Mouse (Mus musculus): ENCODE measurements around the gene Krcc1. TPM values are rescaled to one million over a fixed set of nuclear protein-coding genes. Genes with fewer than 3 reads are reported as not detected.
A peak's percentile ranks its signal among the peaks of the same experiment; 100 is the strongest.

The Krcc1 gene
- polyA plus RNA-seq (2014; fragmentation: Nextera tagmentation; extraction: Ambion mirVana), result 37.9 and 38.5 TPM in 2 replicates

- WGBS, result 1% methylated on average over 60 of the region's 84 CpGs
- no peaks in the 10 kb centered on the region for H3K36me3 ChIP-seq (ENCODE audit: control insufficient read depth, insufficient read depth, low read length)
- no peaks in the 10 kb centered on the region for H3K27me3 ChIP-seq (ENCODE audit: control insufficient read depth, insufficient read depth, low read length)
- peak within 1 kb of the TSS; percentile 50 for H3K4me2 ChIP-seq (replicated peaks; ENCODE audit: low read depth, low read length)
- H3K4me3 ChIP-seq (ENCODE audit: low read depth, low read length), result peak within 1 kb of the TSS; percentile 76
- H3K9me3 ChIP-seq (ENCODE audit: control insufficient read depth, low read length), result no peaks in the 10 kb centered on the region
- H3K4me1 ChIP-seq (replicated peaks; ENCODE audit: control insufficient read depth, insufficient read depth, low read length), result no peaks in the 10 kb centered on the region
- DNase-seq (ENCODE audit: low spot score) (peak; percentile 99), ATAC-seq (ENCODE audit: low FRiP score) (peak; percentile 95)
- peak within 1 kb of the TSS; percentile 96 for H3K9ac ChIP-seq (ENCODE audit: low read depth, low read length)
- peak within 1 kb of the TSS; percentile 93 for H3K27ac ChIP-seq (ENCODE audit: low read depth, low read length)
These were observed at the start of gene Krcc1 for GRCm38 (mm10) chr6:71271389-71272315. Gene Krcc1 (plus strand): TSS chr6:71271677.

- Histone ChIP-seq H3K36me3 (ENCODE audit: control insufficient read depth, insufficient read depth, low read length) (no peaks in the 10 kb centered on the region), H3K27me3 (ENCODE audit: control insufficient read depth, insufficient read depth, low read length) (no peaks in the 10 kb centered on the region), H3K4me3 (ENCODE audit: low read depth, low read length) (no peak overlapping the region), H3K4me1 (replicated peaks; ENCODE audit: control insufficient read depth, insufficient read depth, low read length) (0 out of 2 replicates have a peak, but pooled peaks cover 4% of the 10 kb centered on the region), H3K9ac (ENCODE audit: low read depth, low read length) (no peak overlapping the region), H3K27ac (ENCODE audit: low read depth, low read length) (no peak overlapping the region), H3K9me3 (ENCODE audit: control insufficient read depth, low read length) (no peaks in the 10 kb centered on the region), H3K4me2 (replicated peaks; ENCODE audit: low read depth, low read length) (no peak overlapping the region)
- no peak for ATAC-seq (ENCODE audit: low FRiP score)
- WGBS, result 83% methylated on average over 3 of the region's 3 CpGs
- DNase-seq (ENCODE audit: low spot score), result no peak
These were observed 47.1 kb upstream of the Krcc1 start for GRCm38 (mm10) chr6:71224184-71224943.

- Histone ChIP-seq H3K4me2 (replicated peaks; ENCODE audit: low read depth, low read length) (no peak overlapping the region), H3K9ac (ENCODE audit: low read depth, low read length) (no peak overlapping the region), H3K4me1 (replicated peaks; ENCODE audit: control insufficient read depth, insufficient read depth, low read length) (0 out of 2 replicates have a peak, but pooled peaks cover 4% of the 10 kb centered on the region), H3K9me3 (ENCODE audit: control insufficient read depth, low read length) (no peaks in the 10 kb centered on the region), H3K4me3 (ENCODE audit: low read depth, low read length) (no peak overlapping the region), H3K27me3 (ENCODE audit: control insufficient read depth, insufficient read depth, low read length) (no peaks in the 10 kb centered on the region), H3K27ac (ENCODE audit: low read depth, low read length) (no peak overlapping the region), H3K36me3 (ENCODE audit: control insufficient read depth, insufficient read depth, low read length) (no peaks in the 10 kb centered on the region)
- WGBS, result 39% methylated on average over 6 of the region's 6 CpGs
- DNase-seq (ENCODE audit: low spot score) (peak; percentile 12), ATAC-seq (ENCODE audit: low FRiP score) (no peak)
These were observed 44.9 kb upstream of the Krcc1 start for GRCm38 (mm10) chr6:71226544-71226943.

GRCm38 (mm10) chr6:71227157-71227770, 44.2 kb upstream of the Krcc1 start:
- Histone ChIP-seq H3K9ac (ENCODE audit: low read depth, low read length) (no peak overlapping the region), H3K4me2 (replicated peaks; ENCODE audit: low read depth, low read length) (no peak overlapping the region), H3K4me1 (replicated peaks; ENCODE audit: control insufficient read depth, insufficient read depth, low read length) (0 out of 2 replicates have a peak, but pooled peaks cover 4% of the 10 kb centered on the region), H3K36me3 (ENCODE audit: control insufficient read depth, insufficient read depth, low read length) (no peaks in the 10 kb centered on the region), H3K9me3 (ENCODE audit: control insufficient read depth, low read length) (no peaks in the 10 kb centered on the region), H3K27ac (ENCODE audit: low read depth, low read length) (0 out of 2 replicates have a peak overlapping the region, but pooled peaks have one; percentile 10), H3K27me3 (ENCODE audit: control insufficient read depth, insufficient read depth, low read length) (no peaks in the 10 kb centered on the region), H3K4me3 (ENCODE audit: low read depth, low read length) (no peak overlapping the region)
- 5% methylated on average over 7 of the region's 7 CpGs for WGBS
- ATAC-seq (ENCODE audit: low FRiP score), result peak; percentile 47; the same call in 1 of the 2 replicates
- DNase-seq (ENCODE audit: low spot score), result peak; percentile 33

- H3K4me2 ChIP-seq (replicated peaks; ENCODE audit: low read depth, low read length), result no peak overlapping the region
- H3K9ac ChIP-seq (ENCODE audit: low read depth, low read length), result no peak overlapping the region
- no peak overlapping the region for H3K4me3 ChIP-seq (ENCODE audit: low read depth, low read length)
- ATAC-seq (ENCODE audit: low FRiP score) (no peak), DNase-seq (ENCODE audit: low spot score) (no peak)
- no peak overlapping the region for H3K27ac ChIP-seq (ENCODE audit: low read depth, low read length)
- WGBS, result 84% methylated on average over 13 of the region's 13 CpGs
- H3K9me3 ChIP-seq (ENCODE audit: control insufficient read depth, low read length), result no peaks in the 10 kb centered on the region
- H3K36me3 ChIP-seq (ENCODE audit: control insufficient read depth, insufficient read depth, low read length), result no peaks in the 10 kb centered on the region
- H3K4me1 ChIP-seq (replicated peaks; ENCODE audit: control insufficient read depth, insufficient read depth, low read length), result no peaks in the 10 kb centered on the region
- H3K27me3 ChIP-seq (ENCODE audit: control insufficient read depth, insufficient read depth, low read length), result no peaks in the 10 kb centered on the region
These were observed 36.4 kb upstream of the Krcc1 start for GRCm38 (mm10) chr6:71235121-71235520.

- Histone ChIP-seq H3K27ac (ENCODE audit: low read depth, low read length) (no peak overlapping the region), H3K4me2 (replicated peaks; ENCODE audit: low read depth, low read length) (no peak overlapping the region), H3K9me3 (ENCODE audit: control insufficient read depth, low read length) (no peaks in the 10 kb centered on the region), H3K4me1 (replicated peaks; ENCODE audit: control insufficient read depth, insufficient read depth, low read length) (no peaks in the 10 kb centered on the region), H3K36me3 (ENCODE audit: control insufficient read depth, insufficient read depth, low read length) (no peaks in the 10 kb centered on the region), H3K9ac (ENCODE audit: low read depth, low read length) (no peak overlapping the region), H3K27me3 (ENCODE audit: control insufficient read depth, insufficient read depth, low read length) (no peaks in the 10 kb centered on the region), H3K4me3 (ENCODE audit: low read depth, low read length) (no peak overlapping the region)
- ATAC-seq (ENCODE audit: low FRiP score) (peak; percentile 17; the same call in 1 of the 2 replicates), DNase-seq (ENCODE audit: low spot score) (no peak)
- 56% methylated on average over 2 of the region's 3 CpGs for WGBS
These were observed 35.5 kb upstream of the Krcc1 start for GRCm38 (mm10) chr6:71235944-71236343.

GRCm38 (mm10) chr6:71236506-71236905, 35.0 kb upstream of the Krcc1 start:
- H3K9me3 ChIP-seq (ENCODE audit: control insufficient read depth, low read length), result no peaks in the 10 kb centered on the region
- WGBS, result 82% methylated on average over 6 of the region's 6 CpGs
- DNase-seq (ENCODE audit: low spot score) (no peak), ATAC-seq (ENCODE audit: low FRiP score) (no peak)
- no peaks in the 10 kb centered on the region for H3K4me1 ChIP-seq (replicated peaks; ENCODE audit: control insufficient read depth, insufficient read depth, low read length)
- H3K9ac ChIP-seq (ENCODE audit: low read depth, low read length), result no peak overlapping the region
- no peaks in the 10 kb centered on the region for H3K27me3 ChIP-seq (ENCODE audit: control insufficient read depth, insufficient read depth, low read length)
- no peak overlapping the region for H3K27ac ChIP-seq (ENCODE audit: low read depth, low read length)
- H3K4me2 ChIP-seq (replicated peaks; ENCODE audit: low read depth, low read length), result no peak overlapping the region
- no peaks in the 10 kb centered on the region for H3K36me3 ChIP-seq (ENCODE audit: control insufficient read depth, insufficient read depth, low read length)
- H3K4me3 ChIP-seq (ENCODE audit: low read depth, low read length), result no peak overlapping the region

- H3K4me3 ChIP-seq (ENCODE audit: low read depth, low read length), result no peak overlapping the region
- 87% methylated on average over 6 of the region's 6 CpGs for WGBS
- no peaks in the 10 kb centered on the region for H3K4me1 ChIP-seq (replicated peaks; ENCODE audit: control insufficient read depth, insufficient read depth, low read length)
These were observed 34.4 kb upstream of the Krcc1 start for GRCm38 (mm10) chr6:71237031-71237431.

More at GRCm38 (mm10) chr6:71237031-71237431, 34.4 kb upstream of the Krcc1 start:
- Histone ChIP-seq H3K4me2 (replicated peaks; ENCODE audit: low read depth, low read length) (no peak overlapping the region), H3K36me3 (ENCODE audit: control insufficient read depth, insufficient read depth, low read length) (no peaks in the 10 kb centered on the region), H3K9me3 (ENCODE audit: control insufficient read depth, low read length) (no peaks in the 10 kb centered on the region), H3K27me3 (ENCODE audit: control insufficient read depth, insufficient read depth, low read length) (no peaks in the 10 kb centered on the region), H3K9ac (ENCODE audit: low read depth, low read length) (no peak overlapping the region), H3K27ac (ENCODE audit: low read depth, low read length) (no peak overlapping the region)
- ATAC-seq (ENCODE audit: low FRiP score) (no peak), DNase-seq (ENCODE audit: low spot score) (no peak)

Measured in hindbrain, embryonic 11.5 days (tissue).